Mouse (Mus musculus): ENCODE data around the gene Mkln1.

DNA sequence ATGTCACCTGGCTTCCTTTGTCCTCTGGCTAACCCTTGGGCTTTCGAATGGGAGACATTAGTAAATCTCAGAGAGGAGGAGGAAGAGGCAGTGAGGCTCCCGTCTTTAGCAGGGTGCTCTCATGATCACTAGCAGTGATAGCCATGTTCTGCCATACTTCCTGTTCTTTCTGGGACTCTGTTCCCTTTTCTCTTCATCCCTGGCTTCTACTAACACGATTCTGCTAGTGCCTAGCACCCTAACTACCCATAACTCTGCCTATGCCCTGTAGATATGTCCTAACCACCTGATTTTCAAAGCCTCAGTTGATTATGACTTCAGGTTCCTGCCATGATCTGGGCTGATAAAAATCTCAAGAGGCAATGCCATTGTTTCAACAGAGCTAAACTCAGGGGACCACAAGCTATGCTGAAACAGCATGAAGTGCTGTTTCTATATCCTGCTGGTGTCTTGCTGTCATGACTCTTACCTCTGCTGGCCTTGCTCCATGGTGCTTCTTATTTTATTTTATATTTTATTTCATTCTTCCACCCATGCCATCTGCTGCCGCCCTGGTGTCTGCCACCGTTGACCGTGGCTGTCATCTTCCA, 25.4 kb upstream of the Mkln1 start:
- TF ChIP-seq EP300 (IDR thresholded peaks at IDR 0.05; ENCODE audit: low read depth), result no peak
- no peak for TF ChIP-seq CTCF (IDR thresholded peaks at IDR 0.05; ENCODE audit: low read depth)

Measured in liver, embryonic 14.5 days (tissue).